Mouse (Mus musculus) hindlimb bud, embryonic 11.5 days (tissue): ENCODE measurements at regions not wholly inside any gene's neighbourhood (a gene's known extent, or its start where the extent isn't known, plus 50 kb on each side); places are given as distances from the start of the nearest gene placed in this dataset.
"Not testable (repeated sequence)": the region's sequence is repeated elsewhere in the genome, so short reads cannot be mapped to it uniquely, and the experiment has no call there.

ENCODE experiments used
- DNase-seq: peaks from one replicate; pipeline ENCODE4 v3.0.0-alpha.2; 2012; ENCODE audit warnings: low read depth, low spot score; ENCODE audit errors: extremely low spot score

DNA sequence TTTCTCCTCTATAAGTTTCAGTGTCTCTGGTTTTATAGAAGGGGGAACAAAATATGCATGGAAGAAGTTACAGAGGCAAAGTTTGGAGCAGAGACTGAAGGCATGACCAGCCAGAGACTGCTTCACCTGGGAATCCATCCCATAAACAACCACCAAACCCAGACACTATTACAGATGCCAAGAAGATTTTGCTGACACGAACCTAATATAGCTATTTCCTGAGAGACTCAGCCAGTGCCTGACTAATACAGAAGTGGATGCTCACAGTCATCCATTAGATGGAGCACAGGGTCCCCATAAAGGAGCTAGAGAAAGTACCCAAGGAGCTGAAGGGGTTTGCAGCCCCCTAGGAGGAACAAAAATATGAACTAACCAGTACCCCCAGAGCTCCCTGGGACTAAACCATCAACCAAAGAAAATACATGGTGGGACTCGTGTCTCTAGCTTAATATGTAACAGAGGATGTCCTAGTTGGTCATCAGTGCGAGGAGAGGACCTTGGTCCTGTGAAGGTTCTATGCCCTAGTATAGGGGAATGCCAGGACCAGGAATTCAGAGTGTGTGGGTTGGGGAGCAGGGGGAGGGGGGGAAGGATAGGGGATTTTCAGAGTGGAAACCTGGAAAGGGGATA, 621.2 kb upstream of the Msl3l2 start:
- not testable (repeated sequence) for DNase-seq

DNA sequence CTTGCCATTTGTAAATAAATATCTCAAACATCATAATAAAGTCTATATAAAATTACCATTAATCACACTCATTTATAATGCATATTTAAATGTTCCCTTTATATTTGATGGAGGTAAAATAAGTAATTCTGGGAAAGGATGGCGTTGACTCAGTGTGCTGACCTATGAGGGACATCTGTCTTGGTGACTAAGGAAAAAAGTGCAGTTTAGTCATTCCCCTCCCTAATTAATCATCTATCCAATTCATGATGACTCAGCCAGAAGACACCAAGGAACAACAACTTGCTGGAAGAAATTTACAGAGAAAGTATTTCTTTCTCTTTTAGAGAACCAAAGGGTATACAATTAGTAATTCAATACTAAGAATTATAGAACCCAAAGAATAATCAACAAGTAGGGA, 584.0 kb upstream of the Msl3l2 start:
- no peak for DNase-seq

DNA sequence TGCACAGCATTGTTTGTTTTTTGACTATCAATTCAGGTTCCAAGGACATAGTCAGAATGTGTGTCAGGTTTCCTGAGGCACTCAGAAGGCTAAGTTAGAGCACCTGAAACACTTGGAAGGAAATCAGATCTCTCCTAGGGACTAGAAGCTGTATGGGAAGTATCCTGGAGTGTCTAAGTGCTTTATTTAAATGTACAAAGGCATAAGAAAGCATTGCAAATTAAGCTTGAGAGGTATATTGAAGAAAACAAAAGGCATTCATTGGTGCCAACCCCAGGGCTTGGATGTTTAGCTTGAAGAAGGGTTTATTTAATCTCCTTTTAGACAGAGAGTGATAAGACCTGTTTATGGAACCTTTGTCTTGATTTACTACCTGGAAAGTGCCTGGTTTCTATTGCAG, 569.3 kb upstream of the Msl3l2 start:
- no peak for DNase-seq

DNA sequence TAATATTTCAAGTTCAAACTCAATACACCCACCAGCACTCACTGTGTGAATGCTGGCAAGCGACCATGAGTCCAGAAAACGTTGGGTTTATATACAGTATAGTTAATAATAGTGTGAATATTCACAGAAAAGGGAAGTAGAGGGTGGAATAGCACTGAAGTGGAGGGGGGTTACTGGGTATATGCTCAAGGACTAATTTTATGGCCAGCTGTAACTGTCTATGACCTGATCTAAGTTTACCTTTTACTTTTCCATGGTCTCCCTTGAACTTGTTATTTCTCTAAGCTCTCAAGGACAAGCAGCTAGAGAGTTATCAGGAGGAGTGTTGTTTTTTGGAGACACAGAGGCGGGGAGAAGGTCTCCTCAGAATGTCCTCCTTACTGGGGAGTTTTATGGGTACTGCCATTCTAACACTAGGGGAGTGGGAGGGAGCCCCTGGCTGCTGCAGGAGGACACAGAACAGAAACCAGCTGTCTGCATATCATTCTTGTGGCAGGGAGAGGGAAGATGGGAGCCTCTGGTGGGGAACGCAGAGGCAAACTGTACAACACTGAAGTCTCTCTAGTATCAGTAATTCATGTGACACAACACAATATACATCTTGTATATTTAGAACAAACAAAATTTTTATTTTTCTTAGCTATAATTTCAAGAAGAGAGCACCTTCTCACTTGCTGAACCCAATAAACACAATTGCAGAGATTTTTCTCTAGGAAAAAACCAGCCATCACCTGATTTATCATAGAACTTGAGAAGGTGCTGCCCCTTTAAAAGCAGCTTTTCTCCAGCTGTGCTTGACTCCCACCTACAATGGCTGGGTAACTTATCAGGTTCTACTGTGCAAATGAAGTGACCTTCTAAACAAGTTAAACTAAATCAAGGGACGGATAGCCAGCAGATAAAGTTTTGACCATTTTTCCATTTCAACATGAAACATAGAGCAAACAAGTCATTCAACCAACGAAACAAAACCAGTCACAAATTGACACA, 560.0 kb upstream of the Msl3l2 start:
- no peak for DNase-seq

GRCm38 (mm10) chr10:55564961-55565360, 541.8 kb upstream of the Msl3l2 start:
- no peak for DNase-seq

- no peak for DNase-seq
These were observed 534.0 kb upstream of the Msl3l2 start for GRCm38 (mm10) chr10:55572689-55573088.

GRCm38 (mm10) chr10:55591013-55591412, 515.7 kb upstream of the Msl3l2 start:
- DNase-seq, result no peak

DNA sequence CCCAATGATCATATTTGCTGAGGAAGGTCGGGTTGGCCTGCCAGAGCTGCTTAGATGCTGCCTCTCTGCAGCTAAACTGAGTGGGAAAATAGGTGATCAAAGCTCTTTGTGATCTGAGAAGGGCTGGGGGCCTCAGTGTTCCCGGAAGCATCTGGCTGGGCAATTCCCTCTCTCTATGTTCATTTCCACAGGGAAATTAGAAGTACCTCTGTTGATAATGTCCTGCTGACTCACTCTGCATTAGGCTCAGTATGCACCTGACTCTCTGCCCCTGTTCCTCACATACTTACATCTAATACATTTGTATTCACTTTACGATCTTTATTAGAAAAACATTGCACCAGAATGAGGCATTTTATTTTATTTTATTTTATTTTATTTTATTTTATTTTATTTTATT, 514.8 kb upstream of the Msl3l2 start:
- no peak for DNase-seq

- peak; percentile 12 for DNase-seq
These were observed 482.0 kb upstream of the Msl3l2 start for GRCm38 (mm10) chr10:55624566-55625287.

- no peak for DNase-seq
These were observed 465.4 kb upstream of the Msl3l2 start for GRCm38 (mm10) chr10:55641332-55641731.
